Mouse (Mus musculus) MEL (cell line): Measurements from ENCODE around the gene Gpx1. TPM values are rescaled to one million over a fixed set of nuclear protein-coding genes. Genes with fewer than 3 reads are reported as not detected.

Source experiments
- DNase-seq: peaks from one replicate; pipeline ENCODE4 v3.0.0; 2011; ENCODE audit warnings: low read depth, low spot score
- H3K27ac ChIP-seq: 2 replicates; pipeline ENCODE4 v1.5.1; 2012; ENCODE audit warnings: low read depth, mild to moderate bottlenecking, control low read depth, low read length, moderate library complexity; ENCODE audit not compliant: control insufficient read depth
- H3K27me3 ChIP-seq, 2 experiments: fragments of 150-350 bp in 1 of 2; sonication (generic) in 1 of 2; 2 replicates each; pipeline ENCODE4 v1.6.1; 2012; ENCODE audit warnings: low read length in 2 of 2, mild to moderate bottlenecking in 2 of 2, improper control_type of control experiment in 1 of 2, moderate library complexity in 1 of 2; ENCODE audit not compliant: insufficient read depth in 2 of 2, control insufficient read depth in 1 of 2
- H3K36me3 ChIP-seq, 2 experiments: 2 replicates each; pipeline ENCODE4 v1.6.1; 2012 to 2014; ENCODE audit warnings: low read length in 2 of 2, improper control_type of control experiment in 1 of 2, inconsistent platforms in 1 of 2, mild to moderate bottlenecking in 1 of 2; ENCODE audit not compliant: insufficient read depth in 2 of 2, control insufficient read depth in 1 of 2
- H3K4me1 ChIP-seq, 2 experiments: fragments of 150-350 bp in 1 of 2; sonication (generic) in 1 of 2; 2 replicates each; pipeline ENCODE4 v1.6.1; 2012; ENCODE audit warnings: low read length in 2 of 2, improper control_type of control experiment in 1 of 2, mild to moderate bottlenecking in 1 of 2; ENCODE audit not compliant: insufficient read depth in 2 of 2, control insufficient read depth in 1 of 2
- H3K4me3 ChIP-seq, 2 experiments: fragments of 150-350 bp in 1 of 2; sonication (generic) in 1 of 2; 2 replicates each; pipeline ENCODE4 v1.5.1; 2012; ENCODE audit warnings: low read depth in 2 of 2, low read length in 2 of 2, mild to moderate bottlenecking in 2 of 2, moderate library complexity in 2 of 2, control low read depth in 1 of 2, improper control_type of control experiment in 1 of 2; ENCODE audit not compliant: control insufficient read depth in 1 of 2, insufficient read depth in 1 of 2
- H3K79me2 ChIP-seq: 2 replicates; pipeline ENCODE4 v1.6.1; 2012; ENCODE audit warnings: mild to moderate bottlenecking, low read length, moderate library complexity; ENCODE audit not compliant: control insufficient read depth, poor library complexity, insufficient read depth
- H3K9ac ChIP-seq: 2 replicates; pipeline ENCODE4 v1.6.1; 2012; ENCODE audit warnings: low read depth, mild to moderate bottlenecking, control low read depth, low read length, moderate library complexity; ENCODE audit not compliant: control insufficient read depth, poor library complexity, severe bottlenecking
- H3K9me3 ChIP-seq: fragments of 150-350 bp; sonication (generic); replicated peaks from 2 replicates; pipeline ENCODE4 v1.6.1; 2012; ENCODE audit warnings: mild to moderate bottlenecking, low read length, improper control_type of control experiment, moderate library complexity; ENCODE audit not compliant: insufficient read depth
- BHLHE40 ChIP-seq: IDR thresholded peaks from 2 replicates; pipeline ENCODE4 v1.6.1; 2012; ENCODE audit warnings: low read depth, mild to moderate bottlenecking, inconsistent platforms, low read length, improper control_type of control experiment, borderline replicate concordance
- CHD1 ChIP-seq: IDR thresholded peaks from 2 replicates; pipeline ENCODE4 v1.6.1; 2012; ENCODE audit warnings: low read depth, mild to moderate bottlenecking, inconsistent platforms, low read length, improper control_type of control experiment
- CHD2 ChIP-seq: IDR thresholded peaks from 2 replicates; pipeline ENCODE4 v1.6.1; 2011; ENCODE audit warnings: low read length, improper control_type of control experiment
- CTCF ChIP-seq, 3 experiments: IDR thresholded peaks in 2 of 3; conservative IDR thresholded peaks in 1 of 3; 2 replicates each; pipeline ENCODE4 v1.5.1; 2011 to 2012; ENCODE audit warnings: low read length in 3 of 3, low read depth in 2 of 3, mild to moderate bottlenecking in 2 of 3, improper control_type of control experiment in 1 of 3, inconsistent platforms in 1 of 3, mixed read lengths in 1 of 3, moderate library complexity in 1 of 3; ENCODE audit not compliant: control insufficient read depth in 1 of 3, insufficient read depth in 1 of 3, poor library complexity in 1 of 3, severe bottlenecking in 1 of 3
- ELF1 ChIP-seq: IDR thresholded peaks from 2 replicates; pipeline ENCODE4 v1.6.1; 2014; ENCODE audit warnings: low read depth, mild to moderate bottlenecking, inconsistent platforms, low read length, improper control_type of control experiment, moderate library complexity
- EP300 ChIP-seq, 2 experiments: IDR thresholded peaks; 2 replicates each; pipeline ENCODE4 v1.6.1; 2011; ENCODE audit warnings: improper control_type of control experiment in 2 of 2, low read length in 2 of 2, low read depth in 1 of 2, mild to moderate bottlenecking in 1 of 2
- GABPA ChIP-seq: IDR thresholded peaks from 2 replicates; pipeline ENCODE4 v1.6.1; 2012; ENCODE audit warnings: low read depth, mild to moderate bottlenecking, inconsistent platforms, low read length, improper control_type of control experiment, moderate library complexity
- GATA1 ChIP-seq: IDR thresholded peaks from 2 replicates; pipeline ENCODE4 v1.6.1; 2011; ENCODE audit warnings: low read depth, low read length, improper control_type of control experiment
- HCFC1 ChIP-seq: IDR thresholded peaks from 2 replicates; pipeline ENCODE4 v1.6.1; 2012; ENCODE audit warnings: low read depth, mild to moderate bottlenecking, inconsistent platforms, low read length, improper control_type of control experiment, moderate library complexity
- JUND ChIP-seq: IDR thresholded peaks from 2 replicates; pipeline ENCODE4 v1.6.1; 2011; ENCODE audit warnings: low read depth, mild to moderate bottlenecking, improper control_type of control experiment, low read length
- KAT2A ChIP-seq: conservative IDR thresholded peaks from 2 replicates; pipeline ENCODE4 v1.6.1; 2012; ENCODE audit warnings: low read depth, low read length, improper control_type of control experiment, inconsistent platforms
- MAFK ChIP-seq: IDR thresholded peaks from 2 replicates; pipeline ENCODE4 v1.6.1; 2011; ENCODE audit warnings: low read depth, mild to moderate bottlenecking, low read length, improper control_type of control experiment, borderline replicate concordance
- MEF2A ChIP-seq: IDR thresholded peaks from 2 replicates; pipeline ENCODE4 v1.6.1; 2014; ENCODE audit warnings: low read depth, mild to moderate bottlenecking, inconsistent platforms, low read length, improper control_type of control experiment; ENCODE audit not compliant: poor library complexity, insufficient replicate concordance, severe bottlenecking; ENCODE audit errors: extremely low read depth
- MXI1 ChIP-seq: IDR thresholded peaks from 2 replicates; pipeline ENCODE4 v1.6.1; 2011; ENCODE audit warnings: mild to moderate bottlenecking, low read depth, low read length, improper control_type of control experiment
- MYC ChIP-seq: IDR thresholded peaks from 2 replicates; pipeline ENCODE4 v1.6.1; 2011; ENCODE audit warnings: low read depth, mild to moderate bottlenecking, low read length, improper control_type of control experiment, moderate library complexity
- NELFE ChIP-seq: IDR thresholded peaks from 2 replicates; pipeline ENCODE4 v1.6.1; 2011; ENCODE audit warnings: low read depth, low read length, improper control_type of control experiment
- POLR2AphosphoS2 ChIP-seq: IDR thresholded peaks from 2 replicates; pipeline ENCODE4 v1.6.1; 2011; ENCODE audit warnings: low read length, improper control_type of control experiment
- SMC3 ChIP-seq: IDR thresholded peaks from 2 replicates; pipeline ENCODE4 v1.6.1; 2011; ENCODE audit warnings: low read depth, low read length, improper control_type of control experiment
- TAL1 ChIP-seq: IDR thresholded peaks from 2 replicates; pipeline ENCODE4 v1.6.1; 2012; ENCODE audit warnings: mild to moderate bottlenecking, inconsistent platforms, low read length, moderate library complexity, mixed read lengths
- USF1 ChIP-seq: IDR thresholded peaks from 2 replicates; pipeline ENCODE4 v1.6.1; 2014; ENCODE audit warnings: low read depth, mild to moderate bottlenecking, inconsistent platforms, low read length, improper control_type of control experiment, moderate library complexity
- USF2 ChIP-seq, 2 experiments: IDR thresholded peaks; 2 replicates each; pipeline ENCODE4 v1.6.1; 2011 to 2012; ENCODE audit warnings: improper control_type of control experiment in 2 of 2, low read length in 2 of 2, borderline replicate concordance in 1 of 2, inconsistent platforms in 1 of 2, low read depth in 1 of 2, mild to moderate bottlenecking in 1 of 2; ENCODE audit not compliant: insufficient read depth in 1 of 2
- ZMIZ1 ChIP-seq: IDR thresholded peaks from 2 replicates; pipeline ENCODE4 v1.6.1; 2012; ENCODE audit warnings: low read depth, mild to moderate bottlenecking, inconsistent platforms, low read length, improper control_type of control experiment, moderate library complexity
- ZNF384 ChIP-seq: IDR thresholded peaks from 2 replicates; pipeline ENCODE4 v1.6.1; 2012; ENCODE audit warnings: low read depth, mild to moderate bottlenecking, inconsistent platforms, low read length, improper control_type of control experiment
- polyA plus RNA-seq, 2 experiments: library from polyadenylated mRNA; stranded (reverse) in 1 of 2; unstranded in 1 of 2; fragments of >175 nt in 1 of 2; fragments of >200 nt in 1 of 2; gene quantifications; 2 replicates each; pipeline versions ENCODE4 v1.2.1 to v1.2.4; 2012; ENCODE audit warnings: low replicate concordance in 2 of 2, low read depth in 1 of 2; ENCODE audit not compliant: insufficient read length in 2 of 2, insufficient read depth in 1 of 2, missing spikeins in 1 of 2
- total RNA-seq: library from RNA; depleted of rRNA; stranded (reverse); fragments of 300-350 nt; gene quantifications from 2 replicates; pipeline ENCODE4 v1.2.3, GENCODE M21; 2012

Gene Gpx1
- total and polyA plus RNA-seq, 3 experiments: 1,085 to 1,351 (median 1,266) TPM

GRCm38 (mm10) chr9:108386816-108387215 lies 48.1 kb downstream of the Gpx1 start:
- no peaks in the 10 kb centered on the region for H3K79me2 ChIP-seq
- no peaks in the 10 kb centered on the region for H3K27me3 ChIP-seq
- TF ChIP-seq CHD1 (no peak), MAFK (no peak), POLR2AphosphoS2 (no peak), BHLHE40 (no peak), ZNF384 (no peak), JUND (no peak), USF2 (IDR thresholded peaks at IDR 0.05; ENCODE audit: borderline replicate concordance in 1 of 2, insufficient read depth in 1 of 2, low read depth in 1 of 2, low read length in 2 of 2) (no peak), CHD2 (no peak), MEF2A (no peak), KAT2A (no peak), USF1 (no peak), MXI1 (no peak), CTCF (IDR thresholded peaks at IDR 0.05 in 2 of 3, conservative IDR thresholded peaks at IDR 0.05 in 1 of 3; ENCODE audit: control insufficient read depth in 1 of 3, insufficient read depth in 1 of 3, low read depth in 2 of 3, low read length in 3 of 3, poor library complexity in 1 of 3, severe bottlenecking in 1 of 3) (no peak)
- no peak overlapping the region for H3K4me3 ChIP-seq
- no peak overlapping the region for H3K9ac ChIP-seq
- H3K9me3 ChIP-seq: no peaks in the 10 kb centered on the region
- no peak overlapping the region for H3K27ac ChIP-seq
- peaks cover 0 to 20% of the 10 kb centered on the region in 2 experiments; a peak in 2 of 4 replicates for H3K36me3 ChIP-seq
- DNase-seq: no peak
- no peaks in the 10 kb centered on the region for H3K4me1 ChIP-seq

- H3K79me2 ChIP-seq: no peaks in the 10 kb centered on the region
- peaks cover 0 to 12% of the 10 kb centered on the region in 2 experiments; a peak in 2 of 4 replicates for H3K36me3 ChIP-seq
Measured at GRCm38 (mm10) chr9:108388601-108389000, 49.9 kb downstream of the Gpx1 start.

GRCm38 (mm10) chr9:108389220-108389619 lies 50.5 kb downstream of the Gpx1 start:
- H3K27ac ChIP-seq: no peak overlapping the region
- H3K4me1 ChIP-seq: no peaks in the 10 kb centered on the region
- peaks cover 0 to 9% of the 10 kb centered on the region in 2 experiments; a peak in 2 of 4 replicates for H3K36me3 ChIP-seq
- no peak for DNase-seq
- H3K27me3 ChIP-seq: no peaks in the 10 kb centered on the region
- H3K9ac ChIP-seq: no peak overlapping the region
- no peak overlapping the region for H3K4me3 ChIP-seq
- no peaks in the 10 kb centered on the region for H3K9me3 ChIP-seq
- H3K79me2 ChIP-seq: no peaks in the 10 kb centered on the region
- TF ChIP-seq CHD1: no peak
- no peak for TF ChIP-seq KAT2A
- no peak for TF ChIP-seq GATA1
- no peak for TF ChIP-seq SMC3
- no peak for TF ChIP-seq TAL1
- TF ChIP-seq ELF1: no peak
- no peak for TF ChIP-seq MYC
- no peak for TF ChIP-seq HCFC1
- TF ChIP-seq EP300 (IDR thresholded peaks at IDR 0.05; ENCODE audit: low read depth in 1 of 2, low read length in 2 of 2): no peak
- TF ChIP-seq ZMIZ1: no peak
- TF ChIP-seq MEF2A: no peak
- TF ChIP-seq NELFE: no peak
- no peak for TF ChIP-seq GABPA

More at GRCm38 (mm10) chr9:108388601-108389000, 49.9 kb downstream of the Gpx1 start:
- H3K27me3 ChIP-seq: no peaks in the 10 kb centered on the region
- TF ChIP-seq CTCF (IDR thresholded peaks at IDR 0.05 in 2 of 3, conservative IDR thresholded peaks at IDR 0.05 in 1 of 3; ENCODE audit: control insufficient read depth in 1 of 3, insufficient read depth in 1 of 3, low read depth in 2 of 3, low read length in 3 of 3, poor library complexity in 1 of 3, severe bottlenecking in 1 of 3) (no peak), EP300 (IDR thresholded peaks at IDR 0.05; ENCODE audit: low read depth in 1 of 2, low read length in 2 of 2) (no peak), KAT2A (no peak)
- no peaks in the 10 kb centered on the region for H3K9me3 ChIP-seq
- H3K4me3 ChIP-seq: no peak overlapping the region
- H3K27ac ChIP-seq: no peak overlapping the region
- DNase-seq: no peak
- no peak overlapping the region for H3K9ac ChIP-seq
- no peaks in the 10 kb centered on the region for H3K4me1 ChIP-seq
